Mouse (Mus musculus): ENCODE measurements at regions not wholly inside any gene's neighbourhood (a gene's known extent, or its start where the extent isn't known, plus 50 kb on each side); places are given as distances from the start of the nearest gene placed in this dataset.

GRCm38 (mm10) chr17:89982904-89983303, 72.7 kb upstream of the Gm10184 start:
- no peaks in the 10 kb centered on the region for H3K36me3 ChIP-seq (ENCODE audit: control insufficient read depth, insufficient read depth, low read length)
- WGBS = 60% methylated on average over 3 of the region's 3 CpGs

GRCm38 (mm10) chr17:89979055-89979853, 69.0 kb upstream of the Gm10184 start:
- H3K27ac ChIP-seq (ENCODE audit: low read length) = no peak overlapping the region
- no peak overlapping the region for H3K4me2 ChIP-seq (ENCODE audit: low read depth, low read length)
- H3K9ac ChIP-seq (ENCODE audit: low read depth, low read length) = no peak overlapping the region
- H3K27me3 ChIP-seq (replicated peaks; ENCODE audit: control insufficient read depth, insufficient read depth, low read length) = no peaks in the 10 kb centered on the region
- H3K36me3 ChIP-seq (ENCODE audit: control insufficient read depth, insufficient read depth, low read length) = no peaks in the 10 kb centered on the region
- no peak for ATAC-seq
- WGBS = 61% methylated on average over 5 of the region's 5 CpGs
- H3K4me1 ChIP-seq (ENCODE audit: control insufficient read depth, insufficient read depth, low read length) = no peaks in the 10 kb centered on the region
- H3K9me3 ChIP-seq (ENCODE audit: control insufficient read depth, low read length) = no peaks in the 10 kb centered on the region
- H3K4me3 ChIP-seq (ENCODE audit: low read length) = no peak overlapping the region

More at GRCm38 (mm10) chr17:89982904-89983303, 72.7 kb upstream of the Gm10184 start:
- no peaks in the 10 kb centered on the region for H3K9me3 ChIP-seq (ENCODE audit: control insufficient read depth, low read length)
- H3K4me2 ChIP-seq (ENCODE audit: low read depth, low read length) = no peak overlapping the region
- H3K4me3 ChIP-seq (ENCODE audit: low read length) = no peak overlapping the region
- no peaks in the 10 kb centered on the region for H3K4me1 ChIP-seq (ENCODE audit: control insufficient read depth, insufficient read depth, low read length)
- ATAC-seq = no peak
- no peak overlapping the region for H3K9ac ChIP-seq (ENCODE audit: low read depth, low read length)
- H3K27me3 ChIP-seq (replicated peaks; ENCODE audit: control insufficient read depth, insufficient read depth, low read length) = no peaks in the 10 kb centered on the region
- H3K27ac ChIP-seq (ENCODE audit: low read length) = no peak overlapping the region

- H3K36me3 ChIP-seq (ENCODE audit: control insufficient read depth, insufficient read depth, low read length) = no peaks in the 10 kb centered on the region
- H3K4me2 ChIP-seq (ENCODE audit: low read depth, low read length) = no peak overlapping the region
- no peaks in the 10 kb centered on the region for H3K9me3 ChIP-seq (ENCODE audit: control insufficient read depth, low read length)
- no peak overlapping the region for H3K4me3 ChIP-seq (ENCODE audit: low read length)
- no peak overlapping the region for H3K9ac ChIP-seq (ENCODE audit: low read depth, low read length)
- ATAC-seq = peak; percentile 85
- no peak overlapping the region for H3K27ac ChIP-seq (ENCODE audit: low read length)
- no peaks in the 10 kb centered on the region for H3K27me3 ChIP-seq (replicated peaks; ENCODE audit: control insufficient read depth, insufficient read depth, low read length)
- no peaks in the 10 kb centered on the region for H3K4me1 ChIP-seq (ENCODE audit: control insufficient read depth, insufficient read depth, low read length)
- WGBS = 65% methylated on average over 1 of the region's 1 CpGs
Observed at GRCm38 (mm10) chr17:89963000-89963399, 52.8 kb upstream of the Gm10184 start.

GRCm38 (mm10) chr17:89961431-89961830, 51.2 kb upstream of the Gm10184 start:
- Histone ChIP-seq H3K27me3 (replicated peaks; ENCODE audit: control insufficient read depth, insufficient read depth, low read length) (no peaks in the 10 kb centered on the region), H3K4me3 (ENCODE audit: low read length) (no peak overlapping the region), H3K4me2 (ENCODE audit: low read depth, low read length) (no peak overlapping the region), H3K9ac (ENCODE audit: low read depth, low read length) (no peak overlapping the region), H3K36me3 (ENCODE audit: control insufficient read depth, insufficient read depth, low read length) (no peaks in the 10 kb centered on the region), H3K4me1 (ENCODE audit: control insufficient read depth, insufficient read depth, low read length) (no peaks in the 10 kb centered on the region), H3K9me3 (ENCODE audit: control insufficient read depth, low read length) (no peaks in the 10 kb centered on the region), H3K27ac (ENCODE audit: low read length) (no peak overlapping the region)
- ATAC-seq = no peak
- WGBS = 81% methylated on average over 1 of the region's 1 CpGs

- Histone ChIP-seq H3K4me3 (ENCODE audit: low read length) (no peak overlapping the region), H3K4me2 (ENCODE audit: low read depth, low read length) (no peak overlapping the region), H3K27me3 (replicated peaks; ENCODE audit: control insufficient read depth, insufficient read depth, low read length) (no peaks in the 10 kb centered on the region), H3K27ac (ENCODE audit: low read length) (no peak overlapping the region), H3K9ac (ENCODE audit: low read depth, low read length) (no peak overlapping the region), H3K36me3 (ENCODE audit: control insufficient read depth, insufficient read depth, low read length) (no peaks in the 10 kb centered on the region), H3K4me1 (ENCODE audit: control insufficient read depth, insufficient read depth, low read length) (no peaks in the 10 kb centered on the region), H3K9me3 (ENCODE audit: control insufficient read depth, low read length) (no peaks in the 10 kb centered on the region)
- WGBS = 84% methylated on average over 1 of the region's 1 CpGs
- ATAC-seq = no peak
Observed at GRCm38 (mm10) chr17:89960368-89960767, 50.1 kb upstream of the Gm10184 start.

Data from intestine, embryonic 16.5 days (tissue).